Mouse (Mus musculus) olfactory bulb, adult 2 months (tissue): ENCODE data around the gene Numa1.

Experiments
- CTCF ChIP-seq: fragments of 200-500 bp; IDR thresholded peaks from 2 replicates; pipeline ENCODE4 v1.5.1; 2012; ENCODE audit warnings: low read depth, mild to moderate bottlenecking, low read length, moderate library complexity; ENCODE audit not compliant: insufficient read depth
- POLR2A ChIP-seq: fragments of 200-500 bp; IDR thresholded peaks from 2 replicates; pipeline ENCODE4 v1.6.1; 2012; ENCODE audit warnings: mild to moderate bottlenecking, low read depth, low read length, moderate library complexity; ENCODE audit not compliant: insufficient read depth

GRCm38 (mm10) chr7:101982735-101983134, 48.8 kb downstream of the Numa1 start:
- TF ChIP-seq POLR2A (no peak), CTCF (no peak)
